Mouse (Mus musculus) lung, postnatal 0 days (tissue): ENCODE data around the gene Trp53i13.

Experiments
- CTCF ChIP-seq: IDR thresholded peaks from 2 replicates; pipeline ENCODE4 v1.5.1; 2016; ENCODE audit warnings: antibody characterized with exemption, mild to moderate bottlenecking
- EP300 ChIP-seq: IDR thresholded peaks from 2 replicates; pipeline ENCODE4 v1.6.1; 2016; ENCODE audit warnings: antibody characterized with exemption, mild to moderate bottlenecking, control low read depth

DNA sequence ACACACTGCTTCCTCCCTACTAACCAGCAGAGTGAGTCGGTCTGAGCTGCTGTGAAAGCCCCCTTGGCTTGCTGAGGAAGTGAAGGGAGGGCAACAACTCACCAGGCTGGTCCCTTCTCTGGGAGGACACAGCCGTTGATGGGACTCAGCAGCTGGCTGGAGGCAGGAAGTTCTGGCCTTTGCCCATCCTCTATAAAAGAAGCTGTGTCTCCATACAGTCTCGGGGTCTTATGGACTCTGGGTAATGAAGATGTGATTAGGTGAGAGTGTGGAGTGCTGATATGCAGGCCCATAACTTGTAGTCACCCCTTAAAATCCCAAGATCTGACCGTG lies 21.5 kb downstream of the Trp53i13 start:
- no peak for TF ChIP-seq CTCF
- TF ChIP-seq EP300, result no peak
